Mouse (Mus musculus): ENCODE results near the gene Hpn. TPM values are rescaled to one million over a fixed set of nuclear protein-coding genes. Genes with fewer than 3 reads are reported as not detected.

The Hpn gene
- polyA plus RNA-seq (2017; shearing (Covaris generic)): not detected

DNA sequence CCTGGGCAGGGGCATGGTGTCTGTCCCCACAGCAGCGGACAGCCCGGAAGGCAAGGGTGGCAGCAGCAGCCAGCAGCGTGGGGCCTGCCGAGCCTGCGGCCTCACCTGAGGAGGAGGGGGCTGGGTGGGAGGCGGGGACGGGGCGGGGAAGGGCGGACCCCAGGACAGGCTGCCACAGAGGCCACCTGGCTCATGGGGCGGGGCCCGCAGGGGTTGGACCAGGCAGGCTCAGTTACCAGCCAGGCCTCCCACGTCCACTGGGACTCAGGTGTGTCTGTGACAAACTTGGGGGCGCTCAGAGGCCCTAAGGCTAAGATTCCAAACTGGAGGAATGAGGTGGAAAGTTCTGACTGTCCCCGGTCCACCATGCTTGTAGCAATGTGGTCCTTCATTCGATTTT, at the start of gene Hpn:
TSS of gene Hpn (minus strand) at position 109 of the 400 bp plus-strand sequence.

DNA sequence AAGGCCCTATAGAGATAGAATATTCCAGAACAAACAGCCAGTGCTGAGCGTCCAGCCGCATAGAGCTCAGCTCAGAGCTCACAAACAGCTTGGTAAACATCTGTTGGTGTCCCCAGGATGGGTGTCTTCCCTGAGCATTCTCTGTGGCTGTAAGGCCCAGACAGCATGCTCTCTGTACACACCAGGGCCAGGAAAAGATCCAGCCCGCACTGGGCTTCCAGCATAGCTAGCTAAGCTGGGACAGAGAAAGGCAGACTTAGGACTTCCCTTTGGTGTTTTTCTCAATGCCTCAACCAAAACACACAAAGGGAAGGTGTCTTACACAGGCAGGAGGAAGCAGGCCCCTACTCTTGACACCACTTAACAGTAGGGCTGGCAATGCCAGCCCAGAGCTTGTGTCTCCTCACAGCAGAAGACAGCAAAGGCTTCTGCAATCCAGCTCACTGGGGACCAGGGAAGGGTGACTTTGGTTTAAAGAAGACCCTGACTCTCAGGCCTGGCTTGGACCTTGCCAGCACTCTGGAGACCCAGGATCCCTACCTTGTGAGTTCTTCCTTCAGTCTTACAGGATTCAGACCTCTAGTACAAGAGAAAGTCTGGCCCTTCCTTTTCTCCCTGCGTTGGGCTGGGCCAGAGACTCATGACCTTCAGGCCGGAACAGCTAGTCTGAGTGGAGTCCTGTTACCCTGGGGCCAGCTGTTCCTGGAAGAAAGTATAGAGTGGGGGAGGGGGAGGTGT, 40.4 kb upstream of the Hpn start, which contains the start of gene Gramd1a:
TSS of gene Gramd1a (minus strand) at position 601 of the 738 bp plus-strand sequence.

DNA sequence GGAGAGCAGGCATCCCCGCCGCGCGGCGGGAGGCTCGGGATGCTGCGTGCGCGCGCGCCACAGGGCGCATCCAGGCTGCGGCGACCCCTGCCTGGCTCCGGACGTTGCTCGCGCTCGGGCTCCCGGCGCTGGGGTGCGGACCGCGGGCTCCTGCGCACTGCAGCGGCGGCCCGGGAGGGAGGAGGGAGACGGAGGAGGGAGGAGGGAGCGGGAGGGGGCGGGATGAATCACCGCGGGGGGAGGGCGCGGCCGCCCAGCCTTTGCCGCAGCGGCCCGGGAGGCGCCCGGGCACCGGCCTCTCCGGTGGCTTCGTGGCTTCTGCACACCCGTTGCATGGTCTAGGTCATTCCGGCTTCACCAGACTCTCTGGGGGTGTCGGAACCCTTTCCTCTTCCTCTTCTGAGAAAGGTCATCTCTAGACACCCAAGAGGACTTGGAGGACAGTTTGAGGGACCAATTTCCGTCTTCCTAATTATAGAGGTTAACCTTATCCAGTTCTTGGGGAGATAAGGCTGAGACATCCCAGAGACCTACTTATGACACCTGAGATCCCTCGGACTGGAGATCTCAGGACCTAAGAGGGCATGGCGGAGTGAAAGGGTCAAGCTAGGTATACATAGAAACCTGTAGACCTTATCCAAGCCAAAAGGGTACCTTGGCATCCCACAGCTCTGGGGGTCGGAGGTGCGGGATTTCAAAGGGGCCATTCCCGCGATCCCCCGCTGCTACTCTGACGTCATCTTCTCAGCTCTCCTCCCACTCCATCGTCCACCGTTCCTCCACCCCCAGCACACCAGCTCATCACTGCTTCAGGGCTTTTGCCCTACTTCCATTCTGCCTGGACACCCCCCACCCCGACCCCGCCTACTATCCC, 12.0 kb upstream of the Hpn start, which contains the start of gene Scn1b:
TSS of gene Scn1b (minus strand) at position 153 of the 874 bp plus-strand sequence.

DNA sequence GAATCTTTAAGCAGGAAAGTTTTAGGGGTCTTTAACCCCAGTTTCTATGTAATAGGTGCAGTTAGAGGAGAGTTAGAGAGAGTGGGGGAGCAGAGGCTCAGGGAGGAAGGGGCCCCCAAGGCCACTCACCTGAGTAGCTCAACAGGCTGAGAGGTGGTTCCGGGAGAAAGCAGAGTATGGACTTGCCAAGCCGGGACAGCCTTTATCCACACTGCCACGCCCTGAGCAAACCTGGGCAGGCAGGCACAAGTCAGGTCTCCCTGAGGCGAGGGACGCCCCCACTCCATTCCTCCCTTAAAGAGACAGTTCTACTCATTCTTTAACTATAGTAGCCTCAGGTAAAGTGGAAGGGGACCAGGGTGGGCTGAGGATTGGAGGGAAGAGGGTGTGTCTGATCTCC, 38.6 kb downstream of the Hpn start, which contains the start of gene Fxyd3:
TSS of gene Fxyd3 (minus strand) at position 213 of the 400 bp plus-strand sequence.

DNA sequence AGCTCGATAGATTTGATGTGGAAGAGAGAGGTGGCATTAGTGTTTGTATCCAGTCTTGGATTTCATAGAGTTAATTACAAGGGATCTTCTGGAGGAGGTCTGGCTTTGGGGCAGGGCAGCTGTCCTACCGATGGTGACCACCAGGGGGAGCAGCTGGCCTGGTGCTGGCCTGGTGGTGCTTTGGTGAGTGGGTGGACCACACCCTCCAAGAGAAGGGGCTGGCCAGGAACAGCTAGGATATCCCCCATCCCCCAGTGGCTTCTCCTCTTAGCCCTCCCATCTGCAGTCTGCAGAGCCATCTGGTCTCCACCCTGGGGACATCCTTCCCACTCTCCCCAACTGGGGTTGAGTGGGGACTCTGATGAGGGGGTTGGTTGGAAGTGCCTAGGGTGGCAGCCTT, 56.0 kb downstream of the Hpn start, which contains the start of gene Lgi4:
TSS of gene Lgi4 (plus strand) at position 235 of the 400 bp plus-strand sequence.

DNA sequence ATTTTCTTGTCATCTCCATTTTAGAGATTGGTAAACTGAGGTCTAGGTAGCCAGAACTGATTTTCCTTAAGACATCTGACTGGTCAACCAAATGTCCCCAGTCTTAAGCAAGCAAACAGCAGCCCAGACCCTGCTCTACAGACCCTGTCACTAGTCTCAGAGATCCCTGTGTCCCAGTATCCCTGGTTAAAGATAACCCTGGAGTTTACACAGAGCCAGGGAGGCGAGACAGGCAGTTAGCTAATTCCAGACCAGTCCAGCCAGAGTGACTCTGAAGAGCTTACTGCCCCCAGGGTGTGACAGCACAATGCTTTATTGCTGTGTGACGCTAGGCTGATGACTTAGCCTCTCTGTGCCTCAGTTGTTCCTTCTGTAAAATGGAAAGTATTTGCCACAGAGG, 58.0 kb downstream of the Hpn start, which contains the start of gene Fxyd1:
TSS of gene Fxyd1 (minus strand) at position 129 of the 400 bp plus-strand sequence.

DNA sequence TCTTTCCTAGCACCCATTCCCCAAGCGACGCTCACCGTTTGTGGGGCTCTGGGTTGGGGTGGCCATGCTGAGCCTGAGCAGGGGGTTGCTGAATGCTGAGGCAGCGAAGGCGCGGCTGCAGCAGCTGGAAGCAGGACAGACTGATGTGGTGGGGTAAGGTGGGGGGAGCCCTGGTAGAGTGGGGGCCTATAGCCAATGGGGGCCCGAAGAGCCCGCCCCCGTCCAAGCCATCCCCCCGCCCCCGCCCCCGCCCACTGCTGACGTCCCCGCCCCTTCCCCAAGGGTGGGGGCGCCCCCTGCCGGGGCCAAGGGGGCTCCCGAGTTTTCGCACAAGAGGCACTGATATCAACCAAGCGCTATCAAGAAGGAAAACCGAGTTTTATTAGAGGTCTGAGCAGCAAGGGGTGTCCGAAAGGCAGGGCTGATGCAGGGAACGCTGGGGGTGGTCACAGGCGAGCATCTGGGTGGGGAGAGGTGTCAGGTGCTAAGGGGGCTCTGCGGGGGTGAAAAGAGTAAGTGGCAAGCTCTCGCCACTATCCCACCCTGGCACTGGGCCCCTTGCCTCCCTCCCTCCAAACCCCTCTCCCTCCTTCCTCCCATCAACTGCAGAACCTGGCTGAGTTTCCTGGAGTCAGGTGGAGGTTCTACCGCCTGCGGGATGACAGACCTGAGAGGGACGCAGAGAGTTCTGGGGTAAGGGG, 63.6 kb downstream of the Hpn start, which contains the start of gene Fxyd7:
TSS of gene Fxyd7 (minus strand) at position 147 of the 701 bp plus-strand sequence.

Other genes with a start within 250 kb of the Hpn start
- 26.8 TPM for gene Cd22, start 234.9 kb downstream of the Hpn start, polyA plus RNA-seq (2017; shearing (Covaris generic))
- gene Mag, start 200.4 kb downstream of the Hpn start, polyA plus RNA-seq (2017; shearing (Covaris generic)): 0.26 TPM
- not detected for gene Hamp2, start 190.6 kb downstream of the Hpn start, polyA plus RNA-seq (2017; shearing (Covaris generic))
- not detected for gene Hamp, start 171.3 kb downstream of the Hpn start, polyA plus RNA-seq (2017; shearing (Covaris generic))
- gene Usf2, start 158.5 kb downstream of the Hpn start, polyA plus RNA-seq (2017; shearing (Covaris generic)): 14.3 TPM
- 9.2 TPM for gene Lsr, start 141.8 kb downstream of the Hpn start, polyA plus RNA-seq (2017; shearing (Covaris generic))
- gene Fam187b, start 141.5 kb downstream of the Hpn start, polyA plus RNA-seq (2017; shearing (Covaris generic)): 0.33 TPM
- 1,577 TPM for gene Fxyd5, start 72.8 kb downstream of the Hpn start, polyA plus RNA-seq (2017; shearing (Covaris generic))
- 0.85 TPM for gene Fxyd7, start 63.8 kb downstream of the Hpn start, polyA plus RNA-seq (2017; shearing (Covaris generic))
- not detected for gene Fxyd1, start 58.1 kb downstream of the Hpn start, polyA plus RNA-seq (2017; shearing (Covaris generic))
- not detected for gene Lgi4, start 55.9 kb downstream of the Hpn start, polyA plus RNA-seq (2017; shearing (Covaris generic))
- not detected for gene Fxyd3, start 38.6 kb downstream of the Hpn start, polyA plus RNA-seq (2017; shearing (Covaris generic))
- gene Scn1b, start 11.7 kb upstream of the Hpn start, polyA plus RNA-seq (2017; shearing (Covaris generic)): not detected
- 372 TPM for gene Gramd1a, start 40.6 kb upstream of the Hpn start, polyA plus RNA-seq (2017; shearing (Covaris generic))
- gene Scgb2b2, start 175.2 kb upstream of the Hpn start, polyA plus RNA-seq (2017; shearing (Covaris generic)): not detected
- gene Scgb1b2, start 176.5 kb upstream of the Hpn start, polyA plus RNA-seq (2017; shearing (Covaris generic)): not detected
- gene Scgb2b3, start 246.8 kb upstream of the Hpn start, polyA plus RNA-seq (2017; shearing (Covaris generic)): not detected